Mouse (Mus musculus) B cell, adult 2 months (primary cell): ENCODE results near the gene D1Ertd622e.

ENCODE experiments used
- DNase-seq, 2 experiments: peaks; one replicate each; pipeline ENCODE4 v3.0.0; 2022

D1Ertd622e gene

DNA sequence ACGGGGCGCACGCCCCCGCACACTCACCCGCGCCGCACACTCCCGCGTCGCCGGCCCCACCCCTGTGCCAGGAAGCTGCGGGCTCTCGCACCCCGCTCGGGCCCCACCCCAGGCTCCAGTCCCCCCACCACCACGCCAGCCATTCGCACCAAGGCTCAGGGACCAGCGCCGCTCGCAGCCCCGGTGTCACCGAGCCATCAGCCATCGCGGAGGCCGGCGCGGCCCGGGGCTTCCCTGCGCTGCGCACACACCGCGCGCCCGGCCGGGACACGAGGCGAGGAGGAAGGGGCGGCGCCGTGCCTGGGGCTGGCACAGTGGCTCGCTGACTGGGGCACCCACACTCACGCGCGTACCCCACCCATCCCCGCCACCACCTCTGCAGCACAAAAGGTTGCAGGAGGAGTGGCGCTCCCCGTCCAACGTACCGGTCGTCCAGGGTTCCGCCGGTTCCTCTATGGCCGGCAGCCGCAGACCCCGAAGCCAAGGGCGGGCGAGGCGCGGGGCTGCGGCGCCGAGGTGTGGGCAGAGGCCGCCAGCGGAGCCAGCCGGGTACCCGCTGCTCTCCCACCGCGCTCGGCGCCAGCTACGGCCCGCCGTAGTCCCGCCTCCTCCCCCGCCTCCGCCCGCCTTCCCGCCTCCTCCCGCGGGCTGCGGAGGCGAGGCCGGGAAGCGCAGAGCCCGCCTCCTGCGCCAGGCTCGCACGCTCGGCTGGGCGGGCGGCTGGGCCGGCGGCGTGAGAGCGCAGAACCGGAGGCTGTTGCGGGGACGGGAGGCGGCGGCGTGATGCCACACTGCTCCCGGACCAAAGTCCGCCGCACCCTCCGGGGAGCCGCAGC, at the start of gene D1Ertd622e:
Gene D1Ertd622e, minus strand, starts transcription at position 669 of the 836 bp plus-strand sequence.
- DNase-seq, result peak; percentile 72 to 75

DNA sequence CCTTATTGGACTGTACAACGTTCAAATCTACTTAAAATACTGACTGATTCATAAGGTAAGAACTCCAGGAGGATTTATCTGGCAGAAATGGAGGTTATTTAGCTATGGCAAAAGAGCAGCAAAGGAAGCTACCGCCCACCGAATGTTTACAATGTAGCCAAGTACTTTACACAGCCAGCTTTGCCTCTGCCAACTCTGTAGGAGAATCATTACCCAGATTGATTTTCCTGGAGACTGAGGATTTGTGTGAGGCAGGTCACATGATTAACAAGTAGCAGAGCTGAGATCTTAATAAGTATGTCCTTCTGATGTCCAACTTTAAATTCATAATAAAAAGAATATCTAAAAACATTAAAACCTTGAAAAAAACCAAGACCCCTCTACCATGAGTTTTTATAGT, 48.6 kb upstream of the D1Ertd622e start:
- no peak for DNase-seq

GRCm38 (mm10) chr1:97705389-97705788, 43.5 kb upstream of the D1Ertd622e start:
- DNase-seq, result no peak

- DNase-seq, result no peak
Measured at GRCm38 (mm10) chr1:97704646-97705045, 42.8 kb upstream of the D1Ertd622e start.

GRCm38 (mm10) chr1:97698956-97699570, 37.2 kb upstream of the D1Ertd622e start:
- no peak for DNase-seq

DNA sequence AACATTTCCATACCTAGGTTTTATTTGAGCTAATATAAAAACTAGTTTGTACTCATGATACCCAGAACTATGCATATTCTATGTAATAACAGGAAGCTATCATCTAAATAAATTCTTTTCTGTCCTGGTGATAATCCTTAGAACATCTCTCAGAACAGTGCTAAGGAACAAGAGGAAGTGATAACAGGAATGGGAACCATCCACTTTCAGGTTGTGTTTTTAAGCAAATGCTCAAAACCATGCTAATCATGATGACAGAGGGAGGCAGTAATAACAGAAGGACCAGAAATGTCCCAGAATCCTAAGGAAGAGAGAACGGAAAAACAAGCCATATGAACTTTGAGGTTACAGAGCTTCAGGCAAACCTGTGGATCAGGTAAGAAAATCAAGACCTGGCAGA, 35.4 kb upstream of the D1Ertd622e start:
- DNase-seq, result no peak

DNA sequence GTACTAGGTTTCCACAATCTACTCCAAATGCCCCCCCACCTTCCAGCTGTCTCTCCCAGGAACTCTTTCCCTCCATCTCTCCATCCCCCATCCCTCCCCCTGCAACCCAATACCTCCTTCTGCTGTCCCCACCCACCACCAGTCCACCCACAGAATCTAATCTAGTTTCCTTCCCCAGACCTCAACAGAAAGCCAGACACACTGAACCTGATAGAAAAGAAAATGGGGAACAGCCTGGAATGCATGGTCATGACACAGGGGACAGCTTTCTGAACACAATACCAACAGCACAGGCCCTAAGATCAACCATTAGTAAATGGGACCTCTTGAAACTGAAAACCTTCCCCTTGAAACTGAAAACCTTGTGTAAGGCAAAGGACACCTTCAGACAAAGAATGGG, 32.0 kb upstream of the D1Ertd622e start:
- no peak for DNase-seq

- DNase-seq, result peak; percentile 72 to 73
Measured at GRCm38 (mm10) chr1:97688756-97689155, 26.9 kb upstream of the D1Ertd622e start.

DNA sequence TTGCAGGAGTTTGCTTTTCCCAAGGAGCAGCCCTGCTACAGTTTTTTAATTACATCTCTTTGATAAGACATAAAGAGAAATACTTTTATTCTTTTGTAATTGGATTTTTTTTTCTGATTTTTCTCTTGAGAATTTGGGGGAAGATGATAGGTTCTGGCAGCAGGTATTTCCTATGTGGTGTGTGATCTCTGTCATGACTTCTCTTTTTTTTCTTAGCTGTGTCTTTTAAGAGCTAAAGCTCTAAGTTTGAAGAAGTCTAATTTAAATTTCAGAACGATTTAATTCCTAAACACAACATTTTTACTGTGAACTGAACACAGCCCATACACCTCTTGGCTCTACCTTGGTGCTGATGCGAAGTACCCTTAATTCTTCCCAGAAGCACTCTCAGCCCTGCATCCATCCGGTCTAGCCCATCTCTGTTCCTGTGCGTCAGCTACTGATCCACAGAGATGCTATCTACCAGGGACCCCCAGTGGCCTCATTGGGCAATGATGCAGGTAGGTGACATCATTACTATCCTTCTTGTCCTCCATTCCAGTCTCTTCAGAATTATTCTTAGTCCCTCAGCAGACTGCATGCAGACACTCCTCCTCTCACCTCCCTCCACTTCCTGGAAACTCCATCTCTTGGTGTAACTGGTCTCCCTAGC, 14.8 kb upstream of the D1Ertd622e start:
- no peak for DNase-seq

DNA sequence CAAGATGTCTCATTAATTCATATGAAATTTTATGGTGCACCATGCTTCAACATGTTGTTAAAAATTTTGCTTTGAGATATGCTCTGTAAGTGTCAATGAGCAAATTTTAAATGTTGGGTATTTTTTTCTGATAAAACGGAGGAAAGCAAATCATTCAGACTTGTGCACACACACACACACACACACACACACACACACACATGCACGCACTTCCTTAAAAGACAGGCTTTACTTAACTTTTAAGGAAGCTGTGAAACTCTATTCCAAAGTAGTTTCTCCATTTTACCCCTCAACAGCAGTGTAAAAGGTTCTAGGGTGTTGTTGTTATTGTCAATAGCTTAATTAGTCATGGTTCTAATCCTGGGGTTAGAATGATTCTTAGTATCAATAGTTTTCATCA, 14.2 kb upstream of the D1Ertd622e start:
- DNase-seq, result peak in 1 of 2 experiments; percentile 12

DNA sequence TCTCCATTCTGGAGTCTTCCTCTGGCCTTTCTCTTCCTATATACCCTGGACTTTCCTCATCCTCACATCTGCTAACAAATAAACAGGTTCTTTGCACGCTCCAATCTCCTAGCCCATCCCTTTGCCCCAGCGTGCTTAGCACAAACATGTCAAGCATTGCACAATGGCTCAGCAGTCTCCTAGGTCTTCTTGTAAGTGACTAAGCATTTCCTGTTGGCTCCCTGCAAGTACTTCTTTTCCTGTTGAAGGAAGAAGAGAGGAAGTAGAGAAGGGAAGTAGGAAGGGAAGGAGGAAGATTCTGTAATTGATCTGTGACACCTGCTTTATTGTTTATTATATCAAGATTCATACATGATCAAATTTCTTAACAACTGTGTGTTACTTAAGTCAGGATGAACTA, 11.0 kb upstream of the D1Ertd622e start:
- no peak for DNase-seq

- no peak for DNase-seq
Measured at GRCm38 (mm10) chr1:97667288-97667687, 5.4 kb upstream of the D1Ertd622e start.

DNA sequence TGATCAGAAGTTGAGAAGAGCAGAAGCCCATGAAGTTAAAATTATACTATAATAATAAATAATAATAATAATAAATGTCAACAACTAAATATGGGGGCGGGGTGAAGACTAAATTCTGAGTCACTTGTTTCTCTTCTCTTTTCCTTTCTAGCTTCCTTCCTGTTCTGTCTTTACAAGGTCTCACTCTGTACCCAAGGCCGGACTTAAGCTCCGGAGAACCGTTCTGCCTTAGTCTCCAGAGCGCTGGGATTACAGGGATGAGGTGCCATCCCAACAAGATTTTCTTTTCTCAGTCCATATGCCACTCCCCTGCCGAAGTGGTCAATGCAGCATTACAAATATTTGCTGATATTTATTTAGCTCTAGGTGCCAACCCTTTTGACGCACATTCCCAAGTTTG, 450 bp upstream of the D1Ertd622e start:
- DNase-seq, result no peak

GRCm38 (mm10) chr1:97660687-97661405, 1.0 kb downstream of the D1Ertd622e start:
- DNase-seq, result peak; percentile 65 to 71

- DNase-seq, result peak; percentile 64 to 70
Measured at GRCm38 (mm10) chr1:97659405-97659804, 2.5 kb downstream of the D1Ertd622e start.

- no peak for DNase-seq
Measured at GRCm38 (mm10) chr1:97657786-97658185, 4.1 kb downstream of the D1Ertd622e start.

- DNase-seq, result peak in 1 of 2 experiments; percentile 14
Measured at GRCm38 (mm10) chr1:97657201-97657600, 4.7 kb downstream of the D1Ertd622e start.

GRCm38 (mm10) chr1:97654397-97654975, 7.4 kb downstream of the D1Ertd622e start:
- DNase-seq, result no peak

- DNase-seq, result no peak
Measured at GRCm38 (mm10) chr1:97650553-97651123, 11.2 kb downstream of the D1Ertd622e start.

DNA sequence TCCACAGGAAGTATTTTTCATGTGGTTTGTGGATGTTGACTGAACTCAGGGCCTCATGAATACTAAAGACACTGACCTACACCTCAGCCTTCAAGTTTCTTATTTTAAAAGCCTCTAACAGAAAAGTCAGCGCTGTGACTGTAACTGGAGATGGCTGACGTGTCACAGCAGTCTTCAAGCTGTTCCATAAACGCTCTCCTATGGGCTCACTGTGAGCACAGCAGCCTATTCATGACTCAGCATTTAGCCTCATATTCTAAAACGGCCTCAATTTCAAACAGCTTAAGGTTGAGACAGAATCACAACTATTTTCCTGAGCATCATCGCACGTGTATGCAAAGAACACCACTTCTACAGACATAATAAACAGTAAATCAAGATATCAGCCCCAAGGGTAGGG, 11.8 kb downstream of the D1Ertd622e start:
- DNase-seq, result no peak

DNA sequence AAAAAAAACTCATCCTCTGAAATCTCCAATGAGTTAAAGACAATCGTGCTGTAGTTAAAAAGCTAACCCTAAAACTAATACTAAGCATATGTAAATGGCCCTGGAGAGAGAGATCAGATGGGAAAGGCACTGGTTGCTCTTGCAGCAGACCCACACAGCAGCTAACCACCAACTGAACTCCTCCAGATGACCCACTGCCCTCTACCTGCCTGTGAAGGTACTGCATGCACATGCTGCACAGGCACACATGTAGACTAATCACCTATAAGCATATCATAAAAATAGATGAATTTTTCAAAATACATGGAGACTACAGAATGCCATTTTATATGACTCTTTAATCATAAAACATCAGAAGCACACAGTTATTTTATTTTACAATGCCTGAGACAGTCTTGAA, 14.8 kb downstream of the D1Ertd622e start:
- peak; percentile 47 to 61 for DNase-seq

- no peak for DNase-seq
Measured at GRCm38 (mm10) chr1:97634104-97634503, 27.8 kb downstream of the D1Ertd622e start.
